Mouse (Mus musculus) liver, adult (tissue): ENCODE results near the gene Ces1g.

Source experiments
- GATA4 ChIP-seq: IDR thresholded peaks from 2 replicates; pipeline ENCODE4 v1.6.1; 2014; ENCODE audit warnings: mild to moderate bottlenecking, low read length; ENCODE audit not compliant: insufficient replicate concordance

Gene Ces1g

GRCm38 (mm10) chr8:93337207-93337606 lies at the start of gene Ces1g:
TSS of gene Ces1g (minus strand) at chr8:93337308.
- TF ChIP-seq GATA4, result peak; percentile 43; the same call in 1 of the 2 replicates

DNA sequence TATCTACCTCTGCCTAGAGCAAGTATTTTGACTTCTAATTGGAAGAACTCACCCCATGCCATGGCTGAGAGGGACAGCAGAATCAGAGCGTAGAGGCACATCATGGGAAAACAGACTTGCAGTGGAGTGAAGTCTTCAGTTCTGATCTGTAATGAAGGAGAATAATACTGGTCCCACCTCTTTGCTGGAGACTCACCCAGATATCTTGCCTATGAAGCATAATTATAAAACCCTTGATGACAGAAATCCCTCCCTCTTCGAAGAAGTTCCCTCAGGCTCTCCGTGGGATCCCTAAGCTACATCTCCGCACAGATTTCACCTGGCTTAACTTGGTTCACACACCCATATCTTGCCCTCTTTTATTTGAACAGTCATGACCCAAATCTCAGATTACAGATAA lies 42.5 kb upstream of the Ces1g start, which contains the start of gene Ces1h:
TSS of gene Ces1h (minus strand) at position 101 of the 400 bp plus-strand sequence.
- TF ChIP-seq GATA4, result no peak

GRCm38 (mm10) chr8:93369481-93369880 lies 32.4 kb upstream of the Ces1g start:
- no peak for TF ChIP-seq GATA4

GRCm38 (mm10) chr8:93360113-93360512 lies 23.0 kb upstream of the Ces1g start:
- TF ChIP-seq GATA4, result no peak

DNA sequence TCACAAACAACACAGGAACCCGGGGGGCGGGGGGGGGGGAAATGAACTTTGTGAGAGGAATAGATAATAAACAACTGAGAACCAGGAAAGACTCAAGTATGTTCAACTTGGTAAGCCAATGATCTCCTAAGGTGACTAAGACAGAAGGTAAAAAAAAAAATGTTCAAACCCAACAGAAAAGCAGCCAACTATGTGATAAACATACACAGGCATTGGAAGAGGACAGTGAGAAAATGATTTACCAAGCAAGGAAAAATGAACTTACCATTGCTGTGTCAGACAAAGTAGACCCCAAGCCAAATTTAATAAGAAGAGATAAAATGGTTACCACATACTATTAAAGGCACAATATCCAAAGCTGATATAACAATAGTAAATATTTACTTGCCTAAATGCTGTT lies 2.4 kb upstream of the Ces1g start:
- TF ChIP-seq GATA4, result no peak

DNA sequence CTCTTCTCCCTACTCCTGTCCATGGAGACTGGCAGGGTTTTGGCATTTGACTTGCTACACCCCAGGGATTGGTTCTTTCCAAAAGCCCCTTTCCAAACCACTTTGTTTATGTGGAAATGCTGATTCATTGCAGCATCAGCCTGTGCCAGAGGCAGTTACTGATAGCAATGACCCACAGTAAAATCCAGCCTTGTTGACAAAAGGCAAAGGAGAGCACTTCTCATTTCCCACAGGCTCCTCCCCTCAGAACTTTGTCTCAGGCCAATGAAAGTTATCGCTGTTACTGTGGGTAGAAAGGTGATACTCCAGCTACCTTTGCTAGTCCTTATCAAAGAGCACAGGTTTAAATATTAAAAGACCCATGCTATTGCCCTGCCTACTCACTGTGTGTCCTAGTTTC lies 4.4 kb downstream of the Ces1g start:
- peak; percentile 86 for TF ChIP-seq GATA4

GRCm38 (mm10) chr8:93331151-93331550 lies 6.0 kb downstream of the Ces1g start:
- no peak for TF ChIP-seq GATA4

GRCm38 (mm10) chr8:93325123-93325522 lies 12.0 kb downstream of the Ces1g start:
- no peak for TF ChIP-seq GATA4

- TF ChIP-seq GATA4, result no peak
These were observed 20.1 kb downstream of the Ces1g start for GRCm38 (mm10) chr8:93317031-93317430.

DNA sequence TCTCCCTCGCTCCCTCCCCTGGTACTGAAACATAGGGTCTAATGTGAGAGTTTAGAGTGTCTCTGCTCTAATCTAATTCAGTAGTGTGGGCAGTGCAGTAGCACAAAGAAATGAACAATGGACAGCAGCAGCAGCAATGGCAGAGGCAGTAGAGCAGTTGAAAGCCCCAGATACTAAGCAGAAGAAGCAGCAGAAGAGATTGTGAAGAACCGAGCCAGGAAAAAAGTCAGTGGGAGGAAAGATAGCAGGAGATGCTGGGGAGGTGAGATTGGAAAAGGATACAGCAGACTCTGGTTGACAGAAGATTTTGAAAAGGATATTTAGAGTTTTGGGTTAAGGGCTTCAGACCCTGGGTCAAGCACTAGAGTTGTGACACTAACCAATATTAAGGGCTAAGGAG lies 21.6 kb downstream of the Ces1g start:
- no peak for TF ChIP-seq GATA4

DNA sequence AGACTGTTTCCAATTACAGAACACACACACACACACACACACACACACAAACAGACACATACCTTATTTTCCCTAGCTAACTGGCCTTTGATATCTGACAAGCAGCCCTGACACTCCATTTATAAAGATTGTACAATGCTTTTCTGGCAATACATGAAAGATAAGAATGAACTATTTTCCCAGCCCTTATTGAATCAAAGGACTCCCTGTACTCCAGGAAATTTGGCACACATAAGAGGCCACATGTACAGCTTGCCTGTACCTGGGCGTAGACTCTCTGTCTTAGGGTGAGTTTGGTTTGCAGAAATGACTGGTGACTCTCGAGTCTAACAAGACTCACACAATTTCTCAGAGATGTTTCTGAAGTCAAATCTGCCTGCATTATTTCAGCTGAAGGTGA lies 53.2 kb downstream of the Ces1g start:
- no peak for TF ChIP-seq GATA4

- no peak for TF ChIP-seq GATA4
These were observed 54.8 kb downstream of the Ces1g start for GRCm38 (mm10) chr8:93282349-93282748.

DNA sequence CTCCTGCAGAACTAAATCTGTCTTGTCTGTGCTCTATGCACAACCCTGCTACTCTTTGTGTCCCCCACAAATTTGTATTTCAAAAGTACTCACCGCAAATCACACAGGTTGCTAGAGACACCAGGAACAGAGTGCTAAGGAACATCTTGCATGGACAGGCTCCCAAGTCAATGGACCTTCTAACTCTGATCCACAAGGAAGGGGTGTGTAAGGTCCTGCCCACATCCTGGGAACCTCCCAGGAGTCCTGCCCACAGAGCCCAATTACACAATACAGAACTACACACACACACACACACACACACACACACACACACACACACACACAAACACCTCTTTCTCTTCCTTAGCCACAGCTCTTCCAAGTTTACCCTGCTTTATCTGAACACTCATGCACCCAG lies 57.6 kb downstream of the Ces1g start, which contains the start of gene Ces1f:
TSS of gene Ces1f (minus strand) at position 192 of the 400 bp plus-strand sequence.
- TF ChIP-seq GATA4, result 0 out of 2 replicates have a peak, but pooled peaks have one; percentile 13

GRCm38 (mm10) chr8:93278176-93278805 lies 58.8 kb downstream of the Ces1g start:
- no peak for TF ChIP-seq GATA4

- peak; percentile 68 for TF ChIP-seq GATA4
These were observed 62.5 kb downstream of the Ces1g start for GRCm38 (mm10) chr8:93274609-93275008.

DNA sequence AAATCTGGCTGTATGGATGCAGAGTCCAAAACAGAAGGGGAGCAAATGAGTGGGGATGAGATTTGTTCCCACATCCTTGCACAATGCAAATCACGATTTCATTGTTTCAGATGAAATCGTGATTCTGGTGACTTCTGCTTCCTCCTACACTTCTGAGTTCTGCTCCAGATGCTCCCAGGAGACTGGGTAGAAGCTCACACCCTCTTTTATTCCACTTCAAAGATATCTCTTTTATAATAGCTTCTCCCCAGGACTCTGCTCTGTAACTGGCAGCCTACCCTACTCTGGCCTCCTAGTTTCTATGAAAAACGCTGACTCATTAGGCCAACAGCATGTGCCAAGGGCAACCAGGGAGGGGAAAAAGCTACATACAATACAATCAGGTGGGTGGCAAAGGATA lies 63.8 kb downstream of the Ces1g start:
- TF ChIP-seq GATA4, result no peak

- TF ChIP-seq GATA4, result no peak
These were observed 64.4 kb downstream of the Ces1g start for GRCm38 (mm10) chr8:93272686-93273085.

DNA sequence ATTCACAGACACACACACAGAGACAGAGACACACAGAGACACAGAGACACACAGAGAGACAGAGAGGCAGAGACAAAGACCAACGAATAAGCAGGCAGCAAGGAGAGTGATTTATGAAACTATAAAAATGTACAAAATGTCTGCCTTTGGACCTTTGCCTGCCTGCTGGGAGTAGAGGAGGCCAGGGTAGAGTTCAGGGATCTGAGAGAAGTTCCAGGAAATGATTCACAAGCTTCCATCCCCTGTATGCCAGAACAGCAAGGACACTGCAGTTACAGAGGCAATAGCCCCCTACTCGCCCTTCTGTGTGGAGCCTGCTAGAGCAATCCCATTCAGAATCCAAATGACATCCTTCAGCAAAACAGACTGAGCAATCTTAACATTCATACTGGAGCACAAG lies 75.7 kb downstream of the Ces1g start:
- no peak for TF ChIP-seq GATA4

GRCm38 (mm10) chr8:93252400-93252925 lies 84.6 kb downstream of the Ces1g start:
- peak; percentile 90 for TF ChIP-seq GATA4
